Mouse (Mus musculus) limb, embryonic 10.5 days (tissue): Measurements from ENCODE around the gene Hikeshi. TPM values are rescaled to one million over a fixed set of nuclear protein-coding genes. Genes with fewer than 3 reads are reported as not detected.
A peak's percentile ranks its signal among the peaks of the same experiment; 100 is the strongest.

Source experiments
- DNase-seq: peaks from one replicate; pipeline ENCODE4 v3.0.0-alpha.2; 2017; ENCODE audit warnings: low spot score
- H3K27ac ChIP-seq: fragments of 300-500 bp; sonication (generic); 2 replicates; pipeline ENCODE4 v1.5.1; 2016; ENCODE audit warnings: mild to moderate bottlenecking
- H3K27me3 ChIP-seq: fragments of 300-500 bp; sonication (generic); 2 replicates; pipeline ENCODE4 v1.6.1; 2016; ENCODE audit warnings: low read depth, mild to moderate bottlenecking; ENCODE audit not compliant: poor library complexity, severe bottlenecking
- H3K36me3 ChIP-seq: fragments of 300-500 bp; sonication (generic); 2 replicates; pipeline ENCODE4 v1.6.1; 2016; ENCODE audit warnings: mild to moderate bottlenecking, moderate library complexity
- H3K4me1 ChIP-seq: fragments of 300-500 bp; sonication (generic); 2 replicates; pipeline ENCODE4 v1.6.1; 2016
- H3K4me3 ChIP-seq: fragments of 300-500 bp; sonication (generic); 2 replicates; pipeline ENCODE4 v1.5.1; 2016; ENCODE audit warnings: mild to moderate bottlenecking, moderate library complexity
- H3K9me3 ChIP-seq: fragments of 300-500 bp; sonication (generic); replicated peaks from 2 replicates; pipeline ENCODE4 v1.6.1; 2016; ENCODE audit warnings: mild to moderate bottlenecking
- WGBS: fragments of 180-500 bp; shearing (Covaris S2); methylation state at CpG from one replicate; pipeline ENCODE4 v1.1.7; 2016; 5-methylcytosine and 5-hydroxymethylcytosine counted together
- polyA plus RNA-seq: library from polyadenylated mRNA; unstranded; fragments of >200 nt; fragmentation: Nextera tagmentation; extraction: Ambion mirVana; gene quantifications from 2 replicates; pipeline ENCODE4 v1.2.1, GENCODE M21; 2016

Hikeshi gene
- polyA plus RNA-seq, 1 experiment from 2014 or later, result 138 TPM

GRCm38 (mm10) chr7:89957300-89957699 is 16.3 kb upstream of the Hikeshi start:
- Histone ChIP-seq H3K9me3 (no peaks in the 10 kb centered on the region), H3K4me3 (no peak overlapping the region), H3K36me3 (peaks cover 87% of the 10 kb centered on the region), H3K27ac (no peak overlapping the region), H3K4me1 (no peaks in the 10 kb centered on the region), H3K27me3 (no peaks in the 10 kb centered on the region)
- DNase-seq, result no peak
- WGBS, result 41% methylated on average over 5 of the region's 5 CpGs

GRCm38 (mm10) chr7:89954261-89954660 is 13.3 kb upstream of the Hikeshi start:
- no peaks in the 10 kb centered on the region for H3K9me3 ChIP-seq
- H3K27ac ChIP-seq, result no peak overlapping the region
- H3K27me3 ChIP-seq, result no peaks in the 10 kb centered on the region
- no peaks in the 10 kb centered on the region for H3K4me1 ChIP-seq
- no peak overlapping the region for H3K4me3 ChIP-seq
- DNase-seq, result no peak
- WGBS, result 92% methylated on average over 5 of the region's 5 CpGs
- peaks cover 60% of the 10 kb centered on the region for H3K36me3 ChIP-seq

- WGBS, result 80% methylated on average over 4 of the region's 4 CpGs
- H3K4me1 ChIP-seq, result no peaks in the 10 kb centered on the region
Measured at GRCm38 (mm10) chr7:89949403-89949802, 8.4 kb upstream of the Hikeshi start.

GRCm38 (mm10) chr7:89948026-89948425 is 7.0 kb upstream of the Hikeshi start:
- no peak overlapping the region for H3K4me3 ChIP-seq

More at GRCm38 (mm10) chr7:89949403-89949802, 8.4 kb upstream of the Hikeshi start:
- peaks cover 13% of the 10 kb centered on the region for H3K36me3 ChIP-seq
- no peak overlapping the region for H3K4me3 ChIP-seq
- H3K9me3 ChIP-seq, result no peaks in the 10 kb centered on the region
- no peak overlapping the region for H3K27ac ChIP-seq
- no peak for DNase-seq
- H3K27me3 ChIP-seq, result no peaks in the 10 kb centered on the region

GRCm38 (mm10) chr7:89939497-89940353 is 1.3 kb downstream of the Hikeshi start:
- peaks cover 8% of the 10 kb centered on the region for H3K4me1 ChIP-seq
- H3K27ac ChIP-seq, result peak overlapping the region; percentile 89
- WGBS, result 69% methylated on average over 15 of the region's 15 CpGs
- no peaks in the 10 kb centered on the region for H3K27me3 ChIP-seq
- H3K4me3 ChIP-seq, result peak overlapping the region; percentile 85
- no peaks in the 10 kb centered on the region for H3K9me3 ChIP-seq
- no peak for DNase-seq
- H3K36me3 ChIP-seq, result peaks cover 2% of the 10 kb centered on the region

More at GRCm38 (mm10) chr7:89948026-89948425, 7.0 kb upstream of the Hikeshi start:
- no peak for DNase-seq
- H3K27me3 ChIP-seq, result no peaks in the 10 kb centered on the region
- H3K4me1 ChIP-seq, result no peaks in the 10 kb centered on the region
- H3K36me3 ChIP-seq, result no peaks in the 10 kb centered on the region
- H3K9me3 ChIP-seq, result no peaks in the 10 kb centered on the region
- no peak overlapping the region for H3K27ac ChIP-seq
- 88% methylated on average over 7 of the region's 7 CpGs for WGBS

- no peaks in the 10 kb centered on the region for H3K27me3 ChIP-seq
- no peak overlapping the region for H3K4me3 ChIP-seq
- H3K4me1 ChIP-seq, result no peaks in the 10 kb centered on the region
- DNase-seq, result no peak
- H3K36me3 ChIP-seq, result peaks cover 53% of the 10 kb centered on the region
- H3K27ac ChIP-seq, result no peak overlapping the region
- no peaks in the 10 kb centered on the region for H3K9me3 ChIP-seq
- 97% methylated on average over 15 of the region's 15 CpGs for WGBS
Measured at GRCm38 (mm10) chr7:89923441-89924180, 17.4 kb downstream of the Hikeshi start.

- Histone ChIP-seq H3K9me3 (no peaks in the 10 kb centered on the region), H3K36me3 (peaks cover 41% of the 10 kb centered on the region), H3K4me3 (no peak overlapping the region), H3K27me3 (no peaks in the 10 kb centered on the region), H3K27ac (no peak overlapping the region), H3K4me1 (0 out of 2 replicates have a peak, but pooled peaks cover 4% of the 10 kb centered on the region)
- 91% methylated on average over 4 of the region's 4 CpGs for WGBS
- no peak for DNase-seq
Measured at GRCm38 (mm10) chr7:89917776-89918175, 23.2 kb downstream of the Hikeshi start.

- WGBS, result 92% methylated on average over 5 of the region's 5 CpGs
- peaks cover 41% of the 10 kb centered on the region for H3K36me3 ChIP-seq
- no peak overlapping the region for H3K4me3 ChIP-seq
- no peaks in the 10 kb centered on the region for H3K27me3 ChIP-seq
- DNase-seq, result no peak
- H3K27ac ChIP-seq, result no peak overlapping the region
- H3K4me1 ChIP-seq, result 0 out of 2 replicates have a peak, but pooled peaks cover 4% of the 10 kb centered on the region
- no peaks in the 10 kb centered on the region for H3K9me3 ChIP-seq
Measured at GRCm38 (mm10) chr7:89916711-89917110, 24.3 kb downstream of the Hikeshi start.

- peaks cover 15% of the 10 kb centered on the region for H3K4me1 ChIP-seq
- peaks cover 25% of the 10 kb centered on the region for H3K36me3 ChIP-seq
- H3K27me3 ChIP-seq, result no peaks in the 10 kb centered on the region
- 81% methylated on average over 3 of the region's 3 CpGs for WGBS
- H3K27ac ChIP-seq, result no peak overlapping the region
- H3K4me3 ChIP-seq, result no peak overlapping the region
- no peaks in the 10 kb centered on the region for H3K9me3 ChIP-seq
- no peak for DNase-seq
Measured at GRCm38 (mm10) chr7:89913432-89914158, 27.4 kb downstream of the Hikeshi start.

GRCm38 (mm10) chr7:89912356-89912755 is 28.6 kb downstream of the Hikeshi start:
- Histone ChIP-seq H3K27me3 (no peaks in the 10 kb centered on the region), H3K4me3 (no peak overlapping the region)

GRCm38 (mm10) chr7:89909711-89910110 is 31.3 kb downstream of the Hikeshi start:
- no peaks in the 10 kb centered on the region for H3K36me3 ChIP-seq
- no peak overlapping the region for H3K27ac ChIP-seq
- H3K9me3 ChIP-seq, result no peaks in the 10 kb centered on the region
- WGBS, result 83% methylated on average over 4 of the region's 4 CpGs
- no peak overlapping the region for H3K4me3 ChIP-seq
- DNase-seq, result no peak
- H3K27me3 ChIP-seq, result 0 out of 2 replicates have a peak, but pooled peaks cover 3% of the 10 kb centered on the region
- peaks cover 20% of the 10 kb centered on the region for H3K4me1 ChIP-seq

More at GRCm38 (mm10) chr7:89912356-89912755, 28.6 kb downstream of the Hikeshi start:
- H3K27ac ChIP-seq, result no peak overlapping the region
- H3K4me1 ChIP-seq, result peaks cover 20% of the 10 kb centered on the region
- H3K9me3 ChIP-seq, result no peaks in the 10 kb centered on the region
- peaks cover 19% of the 10 kb centered on the region for H3K36me3 ChIP-seq
- DNase-seq, result no peak
- WGBS, result 95% methylated on average over 3 of the region's 3 CpGs

GRCm38 (mm10) chr7:89908899-89909621 is 31.9 kb downstream of the Hikeshi start:
- H3K27me3 ChIP-seq, result 0 out of 2 replicates have a peak, but pooled peaks cover 3% of the 10 kb centered on the region
- 0 out of 2 replicates have a peak overlapping the region, but pooled peaks have one; percentile 27 for H3K27ac ChIP-seq
- H3K9me3 ChIP-seq, result no peaks in the 10 kb centered on the region
- no peak for DNase-seq
- 74% methylated on average over 20 of the region's 20 CpGs for WGBS
- peaks cover 20% of the 10 kb centered on the region for H3K4me1 ChIP-seq
- no peak overlapping the region for H3K4me3 ChIP-seq
- no peaks in the 10 kb centered on the region for H3K36me3 ChIP-seq
